Mouse (Mus musculus) lung, postnatal 0 days (tissue): Measurements from ENCODE around the gene Kank1.

ENCODE experiments used
- CTCF ChIP-seq: IDR thresholded peaks from 2 replicates; pipeline ENCODE4 v1.5.1; 2016; ENCODE audit warnings: antibody characterized with exemption, mild to moderate bottlenecking
- EP300 ChIP-seq: IDR thresholded peaks from 2 replicates; pipeline ENCODE4 v1.6.1; 2016; ENCODE audit warnings: antibody characterized with exemption, mild to moderate bottlenecking, control low read depth

GRCm38 (mm10) chr19:25435412-25435811 lies 198.6 kb downstream of the Kank1 start:
- TF ChIP-seq CTCF (no peak), EP300 (0 out of 2 replicates have a peak, but pooled peaks have one; percentile 9)
